Mouse (Mus musculus) liver (tissue): ENCODE measurements at regions not wholly inside any gene's neighbourhood (a gene's known extent, or its start where the extent isn't known, plus 50 kb on each side); places are given as distances from the start of the nearest gene placed in this dataset.

Source experiments
- DNase-seq: peaks from one replicate; pipeline ENCODE4 v3.0.0-alpha.2; 2020; ENCODE audit warnings: mixed read lengths

DNA sequence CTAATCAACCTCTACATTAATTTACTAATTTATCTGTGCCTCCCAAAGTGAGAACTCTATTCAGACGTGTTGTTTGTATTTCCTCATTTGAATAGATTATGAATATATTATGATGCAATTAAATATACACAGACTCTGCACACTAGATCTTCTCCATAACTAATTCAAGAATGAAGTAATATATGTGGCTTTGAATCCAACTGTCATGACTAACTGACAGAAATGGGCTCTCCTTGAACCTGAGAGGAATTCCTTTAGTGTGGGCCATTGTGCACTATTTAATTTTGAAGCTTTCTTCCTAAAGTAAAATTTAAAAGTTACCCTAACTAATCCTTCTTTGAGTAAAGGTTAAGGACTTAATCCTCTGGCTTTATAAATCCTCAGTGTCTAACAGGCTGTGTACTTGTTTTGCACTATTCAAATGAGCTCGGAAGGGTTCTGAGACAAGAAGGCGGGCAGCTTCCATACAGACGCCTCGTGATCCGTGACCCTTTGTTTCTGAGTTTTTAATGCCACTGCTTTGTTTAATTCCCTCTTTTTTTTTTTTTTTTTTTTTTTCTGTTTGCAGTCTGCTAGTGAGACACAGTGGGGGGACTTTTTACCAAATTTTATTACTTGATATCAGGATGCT, 128.0 kb upstream of the Sox2 start:
- DNase-seq: no peak

DNA sequence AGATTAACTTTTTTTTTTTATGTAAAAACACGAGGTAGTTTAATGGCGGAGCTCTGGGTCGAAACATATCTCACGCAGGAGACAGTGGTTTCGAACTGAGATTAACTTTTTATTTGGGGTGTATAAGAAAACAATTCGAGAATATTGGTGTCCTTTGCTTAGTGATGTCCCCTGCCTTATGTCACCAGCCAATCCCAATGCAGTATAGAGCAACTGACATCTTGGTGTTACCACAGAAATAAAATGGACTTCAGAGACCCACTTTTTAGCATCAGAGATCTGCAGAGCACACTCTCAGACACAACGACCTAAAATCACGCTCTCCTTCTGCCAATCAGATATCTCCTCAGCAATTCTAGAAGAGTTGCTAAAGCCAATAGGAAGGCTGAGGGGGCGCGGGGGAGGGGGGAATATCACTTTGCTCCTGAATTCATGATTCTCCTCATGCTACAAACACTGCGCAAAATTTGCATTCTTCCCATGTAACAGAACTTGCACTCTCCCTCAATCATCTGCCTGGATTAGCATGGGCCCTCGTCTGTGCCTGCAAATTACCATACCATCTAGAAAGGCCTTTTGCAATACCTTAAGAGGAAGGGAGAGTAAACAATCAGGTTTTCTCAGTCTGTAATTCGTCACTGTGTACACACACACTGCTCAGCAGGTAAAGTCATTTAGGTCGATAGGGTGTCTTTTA, 128.7 kb upstream of the Sox2 start:
- no peak for DNase-seq

DNA sequence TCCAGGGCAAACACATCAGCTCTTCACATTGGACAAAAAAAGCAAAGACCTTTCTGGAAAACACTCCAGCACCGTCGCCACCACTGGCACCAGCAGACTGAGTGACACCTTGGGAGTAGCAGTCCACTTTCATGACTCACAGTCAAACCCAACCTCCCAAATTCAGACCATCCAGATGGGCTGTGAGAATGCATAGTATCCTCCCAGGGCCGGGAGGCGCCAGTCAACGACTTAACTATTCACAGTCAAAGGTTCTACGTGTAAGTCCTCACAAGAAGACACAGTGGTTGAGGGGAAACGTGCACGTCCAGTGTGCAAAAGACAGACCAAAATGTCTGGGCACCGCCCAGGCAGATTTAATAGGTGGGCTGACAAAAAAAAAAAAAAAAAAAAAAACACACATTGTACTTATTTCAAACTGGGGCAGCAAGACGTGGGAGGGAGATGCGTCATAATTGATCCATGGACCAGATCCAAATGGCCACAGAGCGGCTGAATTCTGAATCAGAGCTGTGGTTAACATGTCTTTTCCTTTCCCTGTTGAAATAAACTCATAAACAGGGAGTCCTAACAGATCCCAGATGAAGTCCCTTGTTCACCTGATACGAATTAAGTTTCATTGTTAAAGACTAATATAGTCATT, 137.6 kb upstream of the Sox2 start:
- no peak for DNase-seq

DNA sequence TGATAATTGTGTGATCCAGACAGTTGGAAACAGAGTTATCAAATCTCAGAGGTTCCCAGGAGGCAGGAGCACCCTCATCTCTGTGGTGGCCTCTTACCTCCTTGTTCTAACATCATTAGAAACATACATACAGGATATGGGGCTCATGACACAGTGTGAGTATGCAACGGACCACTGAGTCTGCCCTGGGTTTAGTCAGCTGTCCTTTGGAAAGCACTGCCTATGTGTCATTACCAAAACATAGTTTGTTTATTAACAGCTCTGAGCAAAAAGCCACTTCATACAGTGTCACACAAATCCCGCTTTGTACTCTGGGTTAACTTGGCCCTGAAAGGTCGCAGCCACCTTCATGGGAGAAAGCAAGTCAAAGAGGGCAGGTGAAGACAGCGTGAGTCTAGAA, 139.5 kb upstream of the Sox2 start:
- no peak for DNase-seq

DNA sequence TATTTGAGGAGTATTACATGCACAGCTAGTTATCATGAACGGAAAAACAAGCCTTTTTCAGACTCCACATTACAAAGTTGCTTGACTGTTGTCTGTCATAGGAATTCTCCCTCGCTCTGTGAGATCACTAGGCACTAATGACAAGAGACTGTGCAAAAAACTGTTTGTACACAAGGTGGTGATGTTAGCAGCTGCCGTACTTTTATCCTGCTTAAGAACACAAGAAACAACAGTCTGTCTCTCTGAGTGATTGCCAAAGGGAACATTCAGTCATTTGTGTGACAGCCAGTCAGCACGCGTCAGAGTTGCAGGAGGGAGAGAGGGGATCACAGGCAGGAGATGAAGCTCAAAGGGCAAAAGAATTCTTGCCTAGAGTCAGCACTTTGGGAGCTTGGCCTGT, 141.0 kb upstream of the Sox2 start:
- no peak for DNase-seq

DNA sequence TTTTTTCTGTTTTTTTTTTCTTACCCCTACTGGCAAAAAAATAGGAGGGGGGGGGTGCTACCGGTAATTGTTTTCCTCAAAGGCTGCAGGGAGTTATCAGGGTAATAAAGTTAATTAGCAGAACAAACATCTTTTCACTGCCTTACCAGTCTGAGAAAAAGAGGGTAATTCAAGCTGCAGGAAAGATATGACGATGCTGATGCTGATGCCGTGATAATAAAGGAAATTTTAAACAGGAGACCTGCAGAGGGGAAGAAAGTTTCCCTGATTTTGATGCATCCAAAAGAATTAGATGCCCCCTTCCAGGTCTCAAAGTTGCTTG, 145.7 kb upstream of the Sox2 start:
- DNase-seq: no peak

DNA sequence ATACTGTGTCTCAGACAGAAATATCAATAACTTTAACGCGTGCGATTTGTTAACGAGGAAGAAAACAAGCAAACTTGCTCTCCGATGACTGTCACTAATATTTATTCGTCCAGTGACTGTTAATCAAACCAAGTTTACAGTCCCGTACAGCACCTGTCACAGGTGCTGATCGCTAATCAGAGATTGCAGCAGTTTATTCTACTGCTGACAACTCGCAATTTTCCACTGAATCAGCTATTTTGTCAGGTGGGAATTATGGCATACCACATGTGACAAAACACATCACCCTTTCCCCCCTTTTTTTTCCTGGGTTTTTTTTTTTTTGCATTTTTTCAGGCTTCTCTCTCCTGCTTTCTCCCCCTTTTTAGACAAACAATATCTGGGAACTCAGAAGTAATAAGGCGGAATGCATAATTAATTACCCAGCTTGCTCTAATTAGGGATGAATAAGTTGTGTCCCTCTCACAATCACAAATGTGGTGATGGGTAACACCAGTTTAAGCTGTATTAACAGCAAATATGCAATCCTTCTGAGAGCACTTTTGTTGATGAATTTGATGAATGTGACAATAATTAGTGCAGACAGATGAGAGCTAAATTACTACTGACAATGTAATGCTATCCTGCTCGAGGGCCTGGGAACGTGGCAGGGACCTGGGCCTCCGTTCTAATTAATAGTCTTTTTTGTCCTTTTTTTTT, 146.2 kb upstream of the Sox2 start:
- no peak for DNase-seq

DNA sequence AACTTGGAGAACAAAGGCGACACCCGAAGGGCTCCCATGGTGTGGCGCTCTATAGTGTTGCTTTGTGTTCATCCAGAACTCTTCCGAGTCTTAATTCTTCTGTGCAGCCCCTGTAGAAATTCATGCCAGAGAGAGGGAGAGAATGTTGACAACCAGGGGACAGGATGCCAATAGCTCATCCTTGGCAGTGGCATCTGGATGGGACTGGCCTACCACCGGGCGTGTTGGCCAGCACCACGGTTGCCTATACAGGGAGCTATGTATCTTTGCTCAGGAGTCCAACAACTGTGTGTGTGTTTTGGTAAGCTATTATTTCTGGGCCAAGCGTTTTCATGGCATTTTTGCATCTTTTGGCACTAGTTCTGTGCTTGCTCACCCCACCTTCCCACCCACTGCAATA, 153.4 kb upstream of the Sox2 start:
- DNase-seq: no peak

DNA sequence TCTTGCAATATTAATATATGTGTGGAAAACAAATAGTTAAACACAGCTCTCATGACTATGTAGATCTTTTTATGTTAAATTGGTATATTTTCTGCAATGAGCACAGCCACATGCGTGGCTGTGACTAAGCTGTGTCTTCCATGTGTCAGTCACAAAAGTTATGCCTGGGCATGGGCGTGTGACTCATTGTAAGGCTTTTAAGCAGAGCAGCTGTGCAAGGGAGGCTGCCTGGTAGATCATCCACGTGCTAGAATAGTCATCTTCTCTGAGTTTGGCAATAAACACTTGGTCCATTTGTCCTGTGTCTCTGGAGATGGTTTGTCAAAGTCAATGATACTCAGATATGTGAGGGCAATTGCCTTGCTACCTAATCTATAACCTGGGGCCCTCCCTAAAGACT, 154.6 kb upstream of the Sox2 start:
- no peak for DNase-seq

DNA sequence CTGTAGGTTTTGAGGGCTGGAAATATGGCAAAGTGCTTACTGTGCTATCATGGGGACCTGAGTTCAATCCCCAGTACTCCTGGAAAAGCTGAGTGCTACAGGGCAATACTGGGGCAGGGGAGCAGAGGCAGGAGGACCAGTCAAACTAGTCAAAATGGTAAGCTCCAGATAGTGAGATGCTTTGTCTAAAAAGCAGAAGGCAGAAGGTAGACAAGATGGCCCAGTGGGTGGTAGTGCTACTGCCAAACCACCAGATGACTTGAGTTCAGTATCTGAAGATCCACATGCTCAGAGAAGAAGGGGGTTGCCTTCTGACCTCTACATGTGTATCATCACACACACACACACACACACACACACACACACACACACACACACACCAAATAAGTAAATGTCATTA, 156.3 kb upstream of the Sox2 start:
- no peak for DNase-seq

DNA sequence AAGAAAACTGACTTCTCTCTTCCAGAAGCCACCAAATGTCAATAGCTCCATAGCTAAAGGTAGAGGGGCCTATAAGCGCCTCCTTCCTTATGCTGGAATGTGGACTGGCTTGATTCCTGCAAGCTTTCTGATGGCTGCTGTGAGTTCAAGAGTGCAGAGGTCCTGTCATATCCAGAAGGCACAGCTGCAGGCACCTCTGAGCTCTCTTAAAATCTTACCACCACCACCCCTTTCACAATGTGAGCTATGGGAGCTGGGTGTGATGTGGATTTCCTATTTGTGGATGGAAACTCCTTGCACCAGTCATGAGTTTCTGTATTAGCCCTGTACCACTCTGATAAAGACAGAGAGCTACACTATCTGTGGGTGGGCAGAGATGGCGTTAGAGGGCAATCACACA, 161.2 kb upstream of the Sox2 start:
- no peak for DNase-seq

DNA sequence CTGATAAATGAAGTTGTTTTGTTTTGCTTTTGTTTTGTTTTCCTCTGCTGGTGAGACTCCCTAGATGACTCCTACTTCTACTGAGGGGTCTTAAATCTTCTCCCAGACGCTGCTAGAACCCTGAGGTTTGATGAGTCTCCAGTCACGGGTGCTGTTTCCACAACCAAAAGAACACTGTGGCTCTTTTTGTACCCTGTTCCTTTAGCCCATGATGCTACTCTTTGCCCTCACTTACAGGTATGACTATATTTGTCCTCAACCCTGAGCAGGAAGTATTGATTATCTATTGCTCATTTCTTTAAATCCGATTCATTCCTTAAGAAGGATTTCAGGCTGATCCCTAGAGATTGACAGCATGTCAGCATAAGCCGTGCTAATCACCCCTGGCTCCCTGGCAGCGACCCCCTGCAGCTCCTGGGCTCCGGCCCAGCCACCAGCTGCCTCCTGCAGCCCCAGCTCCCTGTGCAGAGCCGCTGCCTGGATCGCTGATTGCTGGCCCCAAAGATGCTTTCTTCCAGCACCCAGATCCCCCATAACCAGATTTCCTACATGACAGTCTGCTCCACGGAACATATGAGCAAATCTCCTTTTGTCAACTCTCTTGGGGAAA, 163.7 kb upstream of the Sox2 start:
- DNase-seq: no peak

DNA sequence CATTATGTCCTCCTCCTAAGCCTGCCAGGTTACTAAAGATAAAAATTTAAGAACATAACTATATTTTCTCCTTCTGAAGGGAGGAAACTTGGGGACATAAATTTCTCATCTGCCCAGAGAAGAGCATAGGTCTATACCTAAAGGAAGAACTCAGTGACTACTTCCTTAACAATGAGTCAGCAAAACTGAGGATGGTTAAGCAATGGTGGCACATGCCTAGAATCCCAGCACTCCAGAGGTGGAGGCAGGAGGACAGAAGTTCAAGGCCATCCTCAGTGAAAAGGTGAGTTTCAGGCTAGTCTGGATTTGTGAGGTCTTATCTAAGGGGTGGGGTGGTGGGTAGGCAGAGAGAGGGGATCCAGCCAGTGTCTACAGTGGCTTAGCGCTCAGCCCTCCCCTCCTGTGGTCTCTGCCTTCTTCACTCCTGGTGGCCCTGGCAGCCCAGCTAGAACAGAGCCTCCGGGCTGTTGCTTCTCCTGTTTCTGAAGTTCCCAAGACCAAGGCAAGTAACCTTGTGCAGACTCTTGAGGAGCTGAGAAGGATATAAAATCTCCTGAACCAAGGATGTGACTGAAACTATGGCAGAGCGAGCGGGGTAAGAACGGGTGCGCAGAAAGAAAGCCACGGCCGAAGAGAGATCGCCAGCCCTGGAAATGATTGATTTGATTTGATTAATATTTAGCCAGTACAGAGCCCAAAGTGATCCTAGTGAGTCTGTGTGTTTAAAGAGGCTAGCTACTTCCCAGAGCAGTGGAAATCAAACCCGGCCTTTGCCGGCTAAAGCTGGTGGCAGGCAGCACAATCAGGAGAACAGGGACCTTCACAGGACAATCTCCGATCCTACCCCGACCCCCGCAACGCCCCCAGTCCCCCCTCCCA, 164.6 kb upstream of the Sox2 start:
- peak; percentile 15 for DNase-seq

DNA sequence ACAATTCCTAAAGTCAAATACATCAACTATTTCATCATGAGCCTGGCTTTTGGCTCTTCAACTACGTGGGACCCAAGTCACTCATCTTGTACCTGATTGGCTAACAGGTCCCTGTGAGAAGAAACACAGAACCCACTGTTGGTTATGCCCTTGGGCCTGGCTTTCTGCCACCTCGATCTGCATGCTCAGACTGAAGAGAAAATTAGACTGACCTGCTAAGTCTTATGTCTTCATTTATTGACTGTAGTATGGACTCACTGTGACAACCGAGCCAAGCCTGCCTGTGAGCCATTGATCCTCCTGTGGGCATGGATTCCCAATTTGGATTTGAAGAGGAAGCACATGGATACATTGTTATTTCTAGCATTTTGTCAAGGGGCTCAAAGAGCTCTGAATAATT, 166.3 kb upstream of the Sox2 start:
- no peak for DNase-seq

DNA sequence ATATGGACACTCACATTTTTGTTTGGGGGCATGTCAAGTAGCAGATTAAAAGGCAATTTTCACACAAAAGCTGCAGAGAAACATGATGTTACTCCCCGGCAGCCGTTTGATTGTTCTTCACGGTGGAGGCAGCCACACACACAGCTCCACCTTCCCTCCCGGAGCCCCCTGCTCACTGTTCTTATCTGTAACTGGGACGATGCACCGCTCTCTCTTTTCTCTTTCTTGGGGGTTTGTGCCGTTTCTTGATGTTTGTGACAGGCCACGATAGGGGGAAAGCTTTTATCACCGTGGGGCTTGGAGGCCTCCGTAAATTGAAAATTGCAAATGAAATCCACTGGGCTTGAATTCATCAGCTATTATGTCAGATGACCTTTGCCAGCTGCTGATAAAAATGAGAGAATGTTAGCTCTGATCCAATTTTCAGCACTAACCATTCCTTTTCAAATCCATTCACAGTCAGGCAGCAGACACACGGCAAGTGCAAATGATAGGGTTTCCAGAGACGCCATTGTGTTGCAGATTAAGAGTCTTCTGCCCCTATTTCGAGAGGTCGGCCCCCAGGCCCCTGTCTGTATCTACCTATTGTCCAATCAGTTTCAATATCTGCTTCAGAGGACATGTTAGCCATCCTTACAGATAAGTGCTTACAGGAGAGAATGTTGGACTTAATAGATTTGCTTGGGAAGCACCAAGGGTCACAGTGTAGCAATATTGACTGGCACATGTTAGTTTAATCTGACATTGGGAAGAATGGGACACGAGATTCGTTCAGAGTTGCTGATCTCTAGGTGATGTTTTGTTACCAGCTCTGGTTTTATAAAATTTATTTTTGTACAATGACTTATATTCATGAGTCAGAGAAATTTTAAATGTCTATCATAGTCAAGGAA, 168.1 kb upstream of the Sox2 start:
- DNase-seq: no peak

DNA sequence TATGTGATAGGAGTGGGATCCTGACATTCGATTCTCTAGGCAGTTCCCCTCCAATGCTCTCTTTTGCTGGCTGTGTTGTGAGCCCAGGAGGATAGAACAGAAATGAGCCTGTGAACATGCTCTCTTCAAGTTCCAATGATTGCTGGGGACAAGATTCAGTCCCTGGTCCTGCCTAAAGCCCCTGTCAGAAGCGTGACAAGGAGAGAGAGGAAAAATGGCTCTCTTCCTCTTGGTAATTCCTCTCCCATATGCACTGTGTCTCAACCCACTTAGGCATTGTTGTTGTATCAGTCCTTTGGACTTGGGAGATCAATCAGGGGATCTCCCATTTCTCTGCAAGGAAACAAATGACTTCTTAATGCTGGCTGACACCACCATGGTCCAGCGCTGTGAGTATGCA, 168.9 kb upstream of the Sox2 start:
- DNase-seq: no peak

DNA sequence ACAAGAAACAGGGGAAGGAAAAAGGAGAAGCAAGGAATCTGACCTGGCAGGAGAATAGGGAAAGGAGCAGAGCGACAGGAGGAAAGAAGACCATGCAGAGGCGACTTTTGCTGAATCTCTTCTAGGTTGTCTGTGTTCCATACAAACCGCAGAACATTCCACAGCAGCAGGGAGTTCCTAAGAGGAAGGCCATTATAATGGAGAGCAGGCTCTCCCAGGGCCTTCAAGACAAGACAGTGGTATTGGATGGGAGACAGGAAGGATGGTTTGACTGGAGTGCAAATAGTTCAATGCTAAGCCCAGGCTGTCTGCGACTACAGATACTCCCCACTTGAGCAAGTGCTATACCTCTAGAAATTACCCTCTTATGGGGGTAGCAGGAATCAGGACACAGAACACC, 176.1 kb upstream of the Sox2 start:
- no peak for DNase-seq

DNA sequence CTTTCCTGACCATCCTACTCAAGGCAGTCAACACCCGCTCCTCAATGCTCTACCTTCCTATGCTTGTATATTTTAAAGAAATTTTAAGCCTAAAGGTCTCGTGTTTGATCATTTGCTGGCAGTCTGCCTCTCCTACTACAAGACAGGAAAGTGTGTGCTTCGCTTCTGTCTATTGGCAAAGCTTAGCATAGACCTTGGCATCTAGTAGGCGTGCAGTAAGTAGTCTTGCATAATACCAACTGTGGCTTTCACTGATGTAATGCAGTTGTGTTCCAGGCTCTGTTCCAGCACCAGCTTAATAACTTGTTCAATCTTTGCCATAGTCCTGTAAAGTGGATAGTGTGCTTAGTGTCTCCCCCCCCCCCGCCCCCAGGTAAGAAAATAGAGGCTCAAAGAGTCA, 179.5 kb upstream of the Sox2 start:
- DNase-seq: no peak

DNA sequence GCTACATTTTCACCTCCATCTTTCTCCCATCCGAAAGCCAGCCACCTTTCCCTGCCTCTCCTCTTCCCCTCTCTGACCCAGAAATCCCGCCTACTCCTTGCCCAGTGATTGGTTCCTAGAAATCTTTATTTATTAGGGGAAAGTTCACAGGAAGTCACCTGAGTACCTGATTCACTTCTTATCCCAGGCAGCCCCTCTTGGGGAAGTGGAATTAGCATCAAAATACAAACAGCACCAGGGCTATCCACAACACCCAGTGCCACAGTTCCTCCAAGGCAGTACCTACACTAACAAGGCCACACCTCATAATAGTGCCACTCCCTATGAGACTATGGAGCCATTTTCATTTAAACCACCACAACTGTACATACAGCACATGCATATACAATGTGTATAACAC, 180.3 kb upstream of the Sox2 start:
- no peak for DNase-seq

DNA sequence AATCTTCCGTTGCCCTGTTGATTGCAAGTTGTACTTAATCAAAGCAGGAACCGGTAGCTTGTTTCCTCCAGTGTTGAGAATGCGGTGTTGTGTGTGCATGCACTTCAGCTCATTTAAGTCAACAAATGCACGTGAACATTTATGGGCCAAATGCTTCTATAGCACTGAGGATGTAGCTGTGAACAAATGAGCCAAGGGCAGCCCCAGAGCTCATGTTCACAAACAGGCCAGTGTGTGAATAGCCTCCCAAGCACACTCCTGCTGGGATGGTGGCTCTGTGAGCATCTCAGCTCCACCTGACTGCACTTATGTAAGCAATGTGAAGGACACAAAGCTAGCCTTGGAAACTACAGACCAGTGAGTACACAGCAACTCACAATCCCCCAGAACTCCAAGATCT, 183.9 kb upstream of the Sox2 start:
- no peak for DNase-seq

DNA sequence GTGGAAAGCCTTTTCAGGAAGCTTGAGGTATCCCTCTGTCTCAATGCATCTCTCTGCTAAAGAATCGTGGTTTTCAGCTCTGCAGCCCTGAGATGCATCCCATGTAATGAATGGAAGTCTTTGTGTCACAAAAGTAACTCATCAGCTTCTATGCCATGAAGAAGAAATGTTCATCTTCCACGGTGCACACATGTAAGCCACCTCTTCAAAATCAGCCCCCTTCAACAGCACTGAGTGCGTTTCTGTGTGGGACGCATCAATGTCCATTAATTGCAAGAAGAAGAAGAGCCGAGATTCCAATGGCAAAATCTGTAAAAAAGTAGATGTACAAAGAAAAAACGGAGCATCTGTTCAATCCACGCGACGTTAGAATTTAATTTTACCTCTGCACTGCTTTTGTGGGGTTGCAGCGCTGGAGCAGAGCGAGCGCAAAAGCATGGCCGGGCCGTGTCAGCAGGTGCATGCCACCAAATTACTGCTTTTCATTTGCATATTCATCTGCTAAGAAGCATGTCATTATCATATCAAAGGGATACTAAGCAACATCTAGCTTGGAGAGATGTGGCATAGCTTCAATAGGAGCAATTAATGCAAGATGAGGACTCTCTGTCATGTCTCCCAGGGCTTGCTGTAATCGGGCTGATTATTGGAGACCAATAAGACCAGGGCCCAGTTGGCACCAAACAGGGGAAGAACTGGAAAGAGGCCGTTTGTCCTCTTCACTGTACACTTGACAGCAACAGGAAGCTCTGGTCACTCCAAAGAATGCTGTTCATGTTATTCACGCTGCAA, 185.0 kb upstream of the Sox2 start:
- DNase-seq: no peak
